Mouse (Mus musculus) megakaryocyte, embryonic 14.5 days (primary cell): ENCODE measurements around the gene Arg1.

Source experiments
- FLI1 ChIP-seq: IDR thresholded peaks from 2 replicates; pipeline ENCODE4 v1.6.1; 2012; ENCODE audit warnings: low read length, inconsistent platforms, mixed read lengths
- GATA1 ChIP-seq: IDR thresholded peaks from 3 replicates; pipeline ENCODE4 v1.6.1; 2012; ENCODE audit warnings: mixed read lengths, low read length, inconsistent platforms, borderline replicate concordance

GRCm38 (mm10) chr10:24953876-24954275, 26.6 kb upstream of the Arg1 start:
- no peak for TF ChIP-seq FLI1
- no peak for TF ChIP-seq GATA1
